Mouse (Mus musculus): ENCODE measurements around the gene Apeh.

- no peak for TF ChIP-seq POLR2A (IDR thresholded peaks at IDR 0.05; ENCODE audit: borderline replicate concordance, extremely low read depth, low read depth, low read length)
- no peak for TF ChIP-seq CTCF (IDR thresholded peaks at IDR 0.05; ENCODE audit: insufficient read depth, low read length)
These were observed 17.3 kb upstream of the Apeh start for GRCm38 (mm10) chr9:108111593-108112121.

Data from lung, adult 2 months (tissue).